ENCODE assay signal across 23 mouse cellular contexts in the genomic region with DNA sequence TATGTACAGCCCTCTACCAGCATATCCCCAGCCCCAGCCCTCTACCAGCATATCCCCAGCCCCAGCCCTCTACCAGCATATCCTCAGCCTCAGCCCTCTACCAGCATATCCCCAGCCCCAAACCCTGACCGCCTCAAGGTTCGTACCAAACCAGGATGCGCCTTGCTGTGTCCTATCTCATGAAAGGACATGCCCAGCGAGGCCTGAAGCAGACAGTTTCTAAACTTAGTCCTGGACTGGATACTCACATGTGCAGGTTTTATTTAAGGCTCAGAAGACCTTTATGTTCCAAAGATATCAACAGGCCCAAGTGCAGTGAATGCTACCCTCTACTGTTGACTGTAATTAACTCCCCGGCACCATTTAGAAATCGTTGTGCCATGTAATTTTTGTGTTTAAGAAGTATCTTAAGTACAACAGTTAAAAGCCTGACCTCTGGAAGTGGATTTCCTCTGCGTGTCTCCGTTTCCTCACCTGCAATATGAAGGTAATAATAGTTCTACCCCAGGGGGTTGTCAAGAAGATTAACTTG. TPM values are rescaled to one million over a fixed set of nuclear protein-coding genes. Genes with fewer than 3 reads are reported as not detected.
DNase-seq lines count a peak whose midpoint lies in the region; ATAC-seq and TF ChIP-seq lines count a peak whose summit lies in the region.
"Had no signal": no experiment of that assay in that cellular context is flagged by ENCODE, and none has a peak within 500 bp of the region (broad histone marks: within the 10 kb centered on the region; RNA-seq: fewer than 3 reads in every experiment).

No protein-coding gene starts in this region.

- H3K9me3 ChIP-seq in heart, embryonic 12.5 days (replicated peaks) = no peaks in the 10 kb centered on the region
- no peaks in the 10 kb centered on the region for H3K9me3 ChIP-seq in heart, embryonic 16.5 days (replicated peaks; ENCODE audit: control insufficient read depth, low read length)
- no peaks in the 10 kb centered on the region for H3K9me3 ChIP-seq in intestine, postnatal 0 days (ENCODE audit: control insufficient read depth)
- H3K9me3 ChIP-seq: embryonic facial prominence, embryonic 12.5 days; embryonic facial prominence, embryonic 15.5 days; kidney, embryonic 15.5 days had no signal

- peak overlapping the region; percentile 22 for H3K4me3 ChIP-seq in heart, adult 2 months
- H3K4me3 ChIP-seq in heart, embryonic 12.5 days = no peak overlapping the region
- H3K4me3 ChIP-seq in heart, embryonic 16.5 days (ENCODE audit: low read length) = no peak overlapping the region
- no peak overlapping the region for H3K4me3 ChIP-seq in intestine, postnatal 0 days (ENCODE audit: low read depth, low read length)
- H3K4me3 ChIP-seq: embryonic facial prominence, embryonic 12.5 days; embryonic facial prominence, embryonic 15.5 days; kidney, embryonic 15.5 days had no signal

- TF ChIP-seq EP300 in heart, adult 2 months (IDR thresholded peaks at IDR 0.05; ENCODE audit: insufficient read depth, low read depth, low read length) = no peak

- H3K79me2 ChIP-seq in heart, adult 2 months (replicated peaks; ENCODE audit: control insufficient read depth, insufficient read depth, low read length) = no peaks in the 10 kb centered on the region

- TF ChIP-seq CTCF in heart, adult 2 months (IDR thresholded peaks at IDR 0.05) = peak; percentile 60
- TF ChIP-seq CTCF in intestine, postnatal 0 days (IDR thresholded peaks at IDR 0.05; ENCODE audit: low read depth) = no peak

- DNase-seq in gastrocnemius, adult 8-10 months (ENCODE audit: low spot score in 2 of 2) = peak; percentile 27 to 53
- no peak for DNase-seq in gastrocnemius, postnatal 10 days
- DNase-seq in heart, adult 2 months = peak in 1 of 2 experiments; percentile 40
- DNase-seq in heart, postnatal 4 days = no peak
- DNase-seq in skeletal muscle tissue, adult 2 months (ENCODE audit: low read depth, low spot score) = peak; percentile 83
- DNase-seq: adrenal gland, adult 2 months; adrenal gland, postnatal 14 days; cerebellum, adult 11 months; cerebellum, adult 2 months; cerebellum, postnatal 25 days; forebrain, postnatal 0 days; kidney, adult 11 months; kidney, adult 8-10 months had no signal

- peak overlapping the region; percentile 90 for H3K27ac ChIP-seq in heart, adult 2 months
- no peak overlapping the region for H3K27ac ChIP-seq in heart, embryonic 12.5 days (ENCODE audit: poor library complexity, severe bottlenecking)
- H3K27ac ChIP-seq in heart, embryonic 16.5 days (ENCODE audit: low read length) = peak overlapping the region; percentile 28; the same call in 1 of the 2 replicates
- no peak overlapping the region for H3K27ac ChIP-seq in intestine, postnatal 0 days (ENCODE audit: low read depth, low read length)
- H3K27ac ChIP-seq: embryonic facial prominence, embryonic 12.5 days; embryonic facial prominence, embryonic 15.5 days; hindbrain, embryonic 14.5 days; hindbrain, postnatal 0 days; kidney, embryonic 15.5 days had no signal

- H3K36me3 ChIP-seq in heart, adult 2 months (ENCODE audit: control insufficient read depth, insufficient read depth, low read length) = no peaks in the 10 kb centered on the region
- no peaks in the 10 kb centered on the region for H3K36me3 ChIP-seq in heart, embryonic 12.5 days
- no peaks in the 10 kb centered on the region for H3K36me3 ChIP-seq in heart, embryonic 16.5 days (ENCODE audit: control insufficient read depth, insufficient read depth)
- no peaks in the 10 kb centered on the region for H3K36me3 ChIP-seq in intestine, postnatal 0 days (ENCODE audit: control insufficient read depth, insufficient read depth)
- H3K36me3 ChIP-seq: embryonic facial prominence, embryonic 12.5 days; embryonic facial prominence, embryonic 15.5 days; kidney, embryonic 15.5 days had no signal

- H3K4me1 ChIP-seq in heart, adult 2 months (ENCODE audit: control insufficient read depth, insufficient read depth, low read length) = peaks cover 11% of the 10 kb centered on the region
- H3K4me1 ChIP-seq in heart, embryonic 12.5 days (replicated peaks) = 0 out of 2 replicates have a peak, but pooled peaks cover 9% of the 10 kb centered on the region
- peaks cover 17% of the 10 kb centered on the region for H3K4me1 ChIP-seq in heart, embryonic 16.5 days (ENCODE audit: control insufficient read depth, insufficient read depth, low read length)
- peaks cover 8% of the 10 kb centered on the region for H3K4me1 ChIP-seq in intestine, postnatal 0 days (replicated peaks; ENCODE audit: control insufficient read depth, insufficient read depth, low read length)

- ATAC-seq in heart, embryonic 12.5 days (ENCODE audit: insufficient number of reproducible peaks, low FRiP score) = no peak
- ATAC-seq in heart, embryonic 16.5 days (replicated peaks; ENCODE audit: extremely low read depth, insufficient read depth, low FRiP score) = no peak
- no peak for ATAC-seq in intestine, postnatal 0 days
- ATAC-seq: CD4-positive, CD25-positive, alpha-beta regulatory T cell, adult 4 months; forebrain, embryonic 14.5 days; forebrain, postnatal 0 days; hindbrain, postnatal 0 days had no signal

- WGBS in heart, adult 2 months = 63% methylated on average over 8 of the region's 8 CpGs
- 76% methylated on average over 8 of the region's 8 CpGs for WGBS in heart, embryonic 12.5 days
- 65% methylated on average over 8 of the region's 8 CpGs for WGBS in heart, embryonic 16.5 days
- 88% methylated on average over 8 of the region's 8 CpGs for WGBS in intestine, postnatal 0 days

- peak; percentile 67 for TF ChIP-seq POLR2A in heart, adult 2 months (IDR thresholded peaks at IDR 0.05; ENCODE audit: insufficient read depth, low read depth, low read length)

- no peak overlapping the region for H3K4me2 ChIP-seq in heart, embryonic 12.5 days
- H3K4me2 ChIP-seq in heart, embryonic 16.5 days (ENCODE audit: low read depth, low read length) = no peak overlapping the region
- H3K4me2 ChIP-seq in intestine, postnatal 0 days (replicated peaks; ENCODE audit: low read depth) = no peak overlapping the region
- H3K4me2 ChIP-seq: embryonic facial prominence, embryonic 12.5 days; embryonic facial prominence, embryonic 15.5 days; hindbrain, embryonic 14.5 days; kidney, embryonic 15.5 days had no signal

- intact Hi-C loops in heart, adult 2 months (cut with DNase I) = loop anchor here (1.0 to 10.0 kb wide), 4 partner anchors 32 to 863 kb away; a partner anchor contains a TSS

- H3K9ac ChIP-seq in heart, adult 2 months (ENCODE audit: low read depth, low read length) = peak overlapping the region; percentile 18
- no peak overlapping the region for H3K9ac ChIP-seq in heart, embryonic 12.5 days
- no peak overlapping the region for H3K9ac ChIP-seq in heart, embryonic 16.5 days (ENCODE audit: low read length)
- H3K9ac ChIP-seq in intestine, postnatal 0 days (ENCODE audit: low read depth, low read length) = no peak overlapping the region
- H3K9ac ChIP-seq: embryonic facial prominence, embryonic 12.5 days; embryonic facial prominence, embryonic 15.5 days; forebrain, postnatal 0 days; hindbrain, embryonic 14.5 days; kidney, embryonic 15.5 days had no signal

- H3K27me3 ChIP-seq in heart, adult 2 months (ENCODE audit: control insufficient read depth, insufficient read depth, low read length) = no peaks in the 10 kb centered on the region
- H3K27me3 ChIP-seq in heart, embryonic 12.5 days (replicated peaks) = 0 out of 2 replicates have a peak, but pooled peaks cover 4% of the 10 kb centered on the region
- H3K27me3 ChIP-seq in heart, embryonic 16.5 days (ENCODE audit: control insufficient read depth, insufficient read depth, low read length) = no peaks in the 10 kb centered on the region
- H3K27me3 ChIP-seq in intestine, postnatal 0 days (replicated peaks; ENCODE audit: control insufficient read depth, insufficient read depth, low read length) = 0 out of 2 replicates have a peak, but pooled peaks cover 5% of the 10 kb centered on the region

RNA-seq across cellular contexts. Expression of a gene that starts 3.7 kb away (rescaled TPM):
- total RNA-seq in gastrocnemius, adult 8-10 months (2022) = 100 to 1,000 TPM; 284 to 461 (median 369) TPM
- total RNA-seq in gastrocnemius, postnatal 10 days (2021) = 100 to 1,000 TPM; 152 to 177 TPM
- total RNA-seq in heart, adult 2 months (2021) = 1,000 to 10,000 TPM in 1 of 2 experiments, 100 to 1,000 TPM in 1; 956 to 1,224 TPM
- 575 and 746 TPM in 2 replicates for polyA plus RNA-seq in heart, adult 2 months (2012; rRNA removed)
- polyA plus RNA-seq in heart, embryonic 12.5 days (2016; fragmentation: Nextera tagmentation; extraction: Ambion mirVana) = 180 and 181 TPM in 2 replicates
- polyA plus RNA-seq in heart, embryonic 16.5 days (2015; fragmentation: Nextera tagmentation; extraction: Ambion mirVana) = 271 and 274 TPM in 2 replicates
- 100 to 1,000 TPM; 341 to 353 TPM for total RNA-seq in heart, postnatal 4 days (2021)
- 82.3 and 85.0 TPM in 2 replicates for polyA plus RNA-seq in intestine, postnatal 0 days (2015; fragmentation: Nextera tagmentation; extraction: Ambion mirVana)

Comparison
In these comparisons a context has a peak if more than half of its experiments do, and no peak if none do; other contexts are left out.
1. DNase-seq: peak in gastrocnemius, adult 8-10 months (2 of 2) and skeletal muscle tissue, adult 2 months (single experiment); none in gastrocnemius, postnatal 10 days (single experiment) and heart, postnatal 4 days (single experiment).
2. H3K27ac ChIP-seq: peak in heart, adult 2 months (single experiment) and heart, embryonic 16.5 days (single experiment); none in heart, embryonic 12.5 days (single experiment) and intestine, postnatal 0 days (single experiment).